Mouse (Mus musculus) hindbrain, embryonic 10.5 days (tissue): Measurements from ENCODE around the gene Clic1. TPM values are rescaled to one million over a fixed set of nuclear protein-coding genes. Genes with fewer than 3 reads are reported as not detected.
"Not testable (repeated sequence)": the region's sequence is repeated elsewhere in the genome, so short reads cannot be mapped to it uniquely, and the experiment has no call there.

Source experiments
- DNase-seq: peaks from one replicate; pipeline ENCODE4 v3.0.0-alpha.2; 2017; ENCODE audit warnings: low spot score
- H3K27ac ChIP-seq: fragments of 300-500 bp; sonication (generic); 2 replicates; pipeline ENCODE4 v1.5.1; 2016; ENCODE audit warnings: mild to moderate bottlenecking, moderate library complexity
- H3K27me3 ChIP-seq: fragments of 300-500 bp; sonication (generic); 2 replicates; pipeline ENCODE4 v1.6.1; 2016; ENCODE audit warnings: mild to moderate bottlenecking; ENCODE audit not compliant: poor library complexity, insufficient read depth, severe bottlenecking
- H3K36me3 ChIP-seq: fragments of 300-500 bp; sonication (generic); 2 replicates; pipeline ENCODE4 v1.6.1; 2016; ENCODE audit warnings: mild to moderate bottlenecking, moderate library complexity
- H3K4me1 ChIP-seq: fragments of 300-500 bp; sonication (generic); replicated peaks from 2 replicates; pipeline ENCODE4 v1.6.1; 2016; ENCODE audit warnings: mild to moderate bottlenecking
- H3K4me3 ChIP-seq: fragments of 300-500 bp; sonication (generic); 2 replicates; pipeline ENCODE4 v1.5.1; 2016; ENCODE audit warnings: mild to moderate bottlenecking, moderate library complexity
- H3K9me3 ChIP-seq: fragments of 300-500 bp; sonication (generic); 2 replicates; pipeline ENCODE4 v1.6.1; 2016; ENCODE audit warnings: mild to moderate bottlenecking, moderate library complexity
- WGBS: fragments of 180-500 bp; shearing (Covaris S2); methylation state at CpG from one replicate; pipeline ENCODE4 v1.1.7; 2016; 5-methylcytosine and 5-hydroxymethylcytosine counted together
- polyA plus RNA-seq: library from polyadenylated mRNA; unstranded; fragments of >200 nt; fragmentation: Nextera tagmentation; extraction: Ambion mirVana; gene quantifications from 2 replicates; pipeline ENCODE4 v1.2.1, GENCODE M21; 2016

Clic1 gene
- polyA plus RNA-seq, result 232 and 239 TPM in 2 replicates

GRCm38 (mm10) chr17:35049561-35050016 lies at the start of gene Clic1:
Clic1 (plus strand) TSS chr17:35049966.
- Histone ChIP-seq H3K27me3 (no peaks in the 10 kb centered on the region), H3K4me3 (peak within 1 kb of the TSS; percentile 76), H3K36me3 (peaks cover 26% of the 10 kb centered on the region), H3K9me3 (0 out of 2 replicates have a peak, but pooled peaks cover 5% of the 10 kb centered on the region), H3K4me1 (peaks cover 80% of the 10 kb centered on the region), H3K27ac (peak within 1 kb of the TSS; percentile 97)
- DNase-seq, result peak; percentile 84
- 2% methylated on average over 11 of the region's 11 CpGs for WGBS

DNA sequence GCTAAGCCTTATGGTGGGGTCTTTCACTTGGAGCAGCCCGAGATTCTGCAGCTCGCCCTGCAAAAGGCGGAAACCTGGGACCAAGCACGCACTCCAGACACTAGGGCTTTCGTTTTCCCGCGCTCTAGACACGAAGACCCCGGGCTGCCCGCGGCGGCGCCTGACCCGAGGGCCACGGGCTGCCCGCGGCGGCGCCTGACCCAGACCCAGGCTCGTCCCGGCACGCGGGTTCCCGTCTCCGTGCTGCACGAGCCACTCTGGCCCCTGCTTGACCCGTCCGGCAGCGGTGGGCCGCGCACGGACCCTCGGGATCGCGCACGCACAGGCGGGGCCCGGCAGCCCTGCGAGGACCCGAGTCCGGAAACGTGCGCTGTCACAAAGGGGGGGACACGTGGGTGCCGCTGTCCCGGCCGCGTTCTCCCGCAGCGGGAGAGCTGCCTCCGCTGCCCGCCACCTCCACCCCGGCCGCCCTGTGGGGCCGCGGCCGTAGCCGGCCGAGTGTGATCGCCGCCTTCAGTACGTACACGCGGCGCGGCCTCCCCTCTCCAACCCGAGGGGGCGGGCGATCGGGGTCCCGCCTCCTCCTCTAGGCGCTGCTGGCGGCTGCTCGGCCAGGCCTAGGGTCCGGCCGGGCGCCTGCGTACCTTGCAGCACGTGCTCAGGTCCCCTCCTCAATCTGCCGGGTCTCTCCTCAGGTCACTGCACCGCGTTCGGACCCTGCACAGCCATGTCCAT lies 48.9 kb upstream of the Clic1 start, which contains the start of gene Vars:
TSS of gene Vars (plus strand) at position 271 of the 735 bp plus-strand sequence.
- Histone ChIP-seq H3K27me3 (no peaks in the 10 kb centered on the region), H3K27ac (peak within 1 kb of the TSS; percentile 95), H3K9me3 (no peaks in the 10 kb centered on the region), H3K4me1 (peaks cover 69% of the 10 kb centered on the region), H3K4me3 (peak within 1 kb of the TSS; percentile 89), H3K36me3 (peaks cover 66% of the 10 kb centered on the region)
- peak; percentile 96 for DNase-seq
- under 1% methylated on average over 83 of the region's 83 CpGs for WGBS

- Histone ChIP-seq H3K9me3 (no peaks in the 10 kb centered on the region), H3K36me3 (peaks cover 66% of the 10 kb centered on the region), H3K27me3 (no peaks in the 10 kb centered on the region), H3K27ac (peak overlapping the region; percentile 95), H3K4me1 (peaks cover 66% of the 10 kb centered on the region), H3K4me3 (peak overlapping the region; percentile 89)
- WGBS, result under 1% methylated on average over 35 of the region's 35 CpGs
- DNase-seq, result no peak
Observed at GRCm38 (mm10) chr17:35001452-35002152, 48.2 kb upstream of the Clic1 start.

DNA sequence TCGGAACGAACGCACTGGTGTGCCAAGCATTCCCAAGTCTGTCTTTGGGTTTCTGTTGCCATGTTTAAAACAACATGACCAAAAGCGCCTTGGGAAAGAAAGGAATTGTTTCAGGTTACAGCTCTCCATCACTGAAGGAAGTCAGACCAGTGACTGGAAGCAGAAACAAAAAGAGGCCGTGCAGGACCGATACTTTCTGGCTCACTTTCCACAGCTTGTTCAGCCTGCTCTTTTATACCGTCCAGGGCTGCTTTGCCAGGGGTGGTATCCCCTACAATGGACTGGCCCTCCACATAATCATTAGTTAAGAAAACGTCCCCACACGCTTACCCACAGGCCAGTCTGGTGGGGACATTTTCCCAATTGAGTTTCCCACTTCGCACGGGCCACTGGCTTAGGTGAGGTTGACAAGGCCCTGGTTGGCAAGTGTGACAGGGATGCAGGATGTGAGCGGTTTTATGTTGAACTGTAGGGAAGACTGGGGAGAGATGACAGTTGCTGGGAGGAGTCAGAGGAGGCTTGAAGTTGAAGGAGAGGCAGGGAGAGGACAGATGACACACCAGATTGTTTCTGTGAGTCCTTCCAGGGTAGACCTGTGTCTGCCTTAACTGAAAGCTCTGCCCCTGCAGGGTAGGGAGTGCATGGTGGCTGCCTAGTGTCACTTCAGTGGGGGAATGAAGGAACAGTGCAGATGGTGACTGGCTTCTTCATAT lies 47.5 kb upstream of the Clic1 start:
- H3K4me1 ChIP-seq, result peaks cover 59% of the 10 kb centered on the region
- no peaks in the 10 kb centered on the region for H3K9me3 ChIP-seq
- 20% methylated on average over 12 of the region's 12 CpGs for WGBS
- no peaks in the 10 kb centered on the region for H3K27me3 ChIP-seq
- DNase-seq, result no peak
- H3K27ac ChIP-seq, result peak overlapping the region; percentile 95
- H3K4me3 ChIP-seq, result peak overlapping the region; percentile 89
- H3K36me3 ChIP-seq, result peaks cover 66% of the 10 kb centered on the region

DNA sequence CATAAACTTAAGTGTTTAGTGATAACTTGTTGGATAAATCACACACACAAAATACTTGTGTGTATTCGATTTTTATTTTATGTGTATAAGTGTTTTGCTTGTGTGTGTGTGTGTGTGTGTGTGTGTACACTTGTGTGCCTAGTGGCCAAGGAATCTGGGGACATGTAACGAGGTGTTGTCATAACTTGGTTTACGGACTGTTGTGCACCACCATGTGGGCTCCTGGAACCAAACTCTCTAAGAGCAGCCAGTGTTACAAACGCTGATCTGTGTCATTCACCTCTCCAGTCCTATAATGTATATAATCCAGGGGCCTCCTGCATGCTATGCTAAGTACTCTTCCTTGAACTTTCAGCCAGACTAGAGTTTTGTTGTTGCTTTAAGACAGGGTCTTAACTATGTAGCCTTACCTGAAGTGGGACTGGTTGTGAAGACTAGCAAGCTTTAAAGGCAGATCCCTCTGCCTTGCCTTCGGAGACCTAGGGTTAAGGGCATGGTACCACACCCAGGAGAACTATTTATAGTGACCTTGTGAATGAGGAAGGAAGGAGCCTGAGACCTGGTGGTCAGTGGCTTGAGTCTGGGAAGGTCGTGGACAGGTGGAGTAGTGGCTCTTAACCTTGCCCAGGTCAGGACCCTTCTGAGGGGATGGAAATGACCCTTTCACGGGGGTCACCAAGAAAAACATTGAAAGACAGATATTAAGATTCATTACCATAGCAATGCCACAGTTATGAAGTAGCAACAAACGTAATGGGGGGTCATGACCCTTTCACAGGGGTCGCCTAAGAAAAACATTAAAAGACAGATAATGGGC lies 46.5 kb upstream of the Clic1 start:
- WGBS, result 78% methylated on average over 9 of the region's 9 CpGs
- H3K27ac ChIP-seq, result 0 out of 2 replicates have a peak overlapping the region, but pooled peaks have one; percentile 95
- H3K36me3 ChIP-seq, result peaks cover 66% of the 10 kb centered on the region
- H3K9me3 ChIP-seq, result no peaks in the 10 kb centered on the region
- H3K4me3 ChIP-seq, result peak overlapping the region; percentile 89
- DNase-seq, result no peak
- H3K4me1 ChIP-seq, result peaks cover 53% of the 10 kb centered on the region
- H3K27me3 ChIP-seq, result no peaks in the 10 kb centered on the region

DNA sequence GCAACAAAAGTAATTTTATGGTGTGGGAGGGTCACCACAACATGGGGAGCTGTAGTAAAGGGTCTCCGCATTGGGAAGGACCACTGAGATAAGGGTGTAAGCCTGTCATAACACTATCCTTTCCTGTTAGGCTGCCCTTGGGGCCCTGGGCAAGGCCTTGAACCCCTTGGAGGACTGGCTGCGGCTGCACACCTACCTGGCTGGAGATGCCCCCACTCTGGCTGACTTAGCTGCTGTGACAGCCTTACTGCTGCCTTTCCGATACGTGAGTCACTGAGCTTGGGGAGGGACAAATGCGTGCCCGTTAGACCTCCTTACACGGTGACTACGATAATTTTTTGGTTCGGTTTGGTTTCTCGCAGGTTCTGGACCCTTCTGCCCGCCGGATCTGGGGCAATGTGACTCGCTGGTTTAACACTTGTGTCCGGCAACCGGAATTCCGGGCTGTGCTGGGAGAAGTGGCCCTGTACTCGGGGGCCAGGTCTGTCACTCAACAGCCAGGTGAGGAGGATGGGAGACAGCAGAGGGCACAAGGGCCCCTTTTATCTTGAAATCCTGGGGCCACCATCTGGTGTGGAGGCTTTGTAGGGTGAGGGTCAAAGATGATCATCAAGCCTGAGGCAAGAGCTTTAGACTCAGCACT lies 45.6 kb upstream of the Clic1 start:
- Histone ChIP-seq H3K36me3 (peaks cover 66% of the 10 kb centered on the region), H3K27ac (no peak overlapping the region)
- WGBS, result 95% methylated on average over 17 of the region's 17 CpGs

GRCm38 (mm10) chr17:35005158-35005557 lies 44.6 kb upstream of the Clic1 start:
- Histone ChIP-seq H3K27ac (no peak overlapping the region), H3K27me3 (no peaks in the 10 kb centered on the region)
- 92% methylated on average over 10 of the region's 10 CpGs for WGBS

More for the DNA sequence above, 45.6 kb upstream of the Clic1 start:
- no peak for DNase-seq
- Histone ChIP-seq H3K4me3 (no peak overlapping the region), H3K27me3 (no peaks in the 10 kb centered on the region), H3K9me3 (no peaks in the 10 kb centered on the region), H3K4me1 (peaks cover 43% of the 10 kb centered on the region)

DNA sequence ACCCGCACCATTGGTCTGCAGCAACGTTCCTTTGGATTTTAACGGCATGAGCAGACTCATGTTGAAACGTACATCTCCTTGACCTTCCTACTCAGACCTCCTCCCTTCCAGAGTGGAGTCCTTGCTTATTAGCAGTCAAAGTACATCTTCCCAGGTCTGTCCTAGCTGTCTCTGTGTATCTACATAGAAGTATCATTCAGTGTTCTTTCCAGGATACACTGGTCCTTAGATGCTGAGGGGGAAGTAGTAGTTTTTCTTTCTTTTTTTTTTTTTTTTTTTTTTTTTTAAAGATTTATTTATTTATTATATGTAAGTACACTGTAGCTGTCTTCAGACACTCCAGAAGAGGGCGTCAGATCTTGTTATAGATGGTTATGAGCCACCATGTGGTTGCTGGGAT lies 43.9 kb upstream of the Clic1 start:
- H3K4me3 ChIP-seq, H3K27ac ChIP-seq, H3K27me3 ChIP-seq, DNase-seq, H3K9me3 ChIP-seq: not testable (repeated sequence)
- 96% methylated on average over 5 of the region's 5 CpGs for WGBS
- peaks cover 81% of the 10 kb centered on the region for H3K36me3 ChIP-seq
- peaks cover 30% of the 10 kb centered on the region for H3K4me1 ChIP-seq

More at GRCm38 (mm10) chr17:35005158-35005557, 44.6 kb upstream of the Clic1 start:
- Histone ChIP-seq H3K36me3 (peaks cover 74% of the 10 kb centered on the region), H3K4me1 (peaks cover 34% of the 10 kb centered on the region), H3K4me3 (0 out of 2 replicates have a peak overlapping the region, but pooled peaks have one; percentile 1), H3K9me3 (no peaks in the 10 kb centered on the region)
- DNase-seq, result no peak

GRCm38 (mm10) chr17:35007387-35007991 lies 42.3 kb upstream of the Clic1 start:
- DNase-seq, result no peak
- H3K4me1 ChIP-seq, result peaks cover 18% of the 10 kb centered on the region
- H3K27ac ChIP-seq, result no peak overlapping the region
- H3K4me3 ChIP-seq, result no peak overlapping the region
- H3K36me3 ChIP-seq, result peaks cover 95% of the 10 kb centered on the region
- no peaks in the 10 kb centered on the region for H3K27me3 ChIP-seq
- 93% methylated on average over 7 of the region's 7 CpGs for WGBS
- H3K9me3 ChIP-seq, result no peaks in the 10 kb centered on the region

DNA sequence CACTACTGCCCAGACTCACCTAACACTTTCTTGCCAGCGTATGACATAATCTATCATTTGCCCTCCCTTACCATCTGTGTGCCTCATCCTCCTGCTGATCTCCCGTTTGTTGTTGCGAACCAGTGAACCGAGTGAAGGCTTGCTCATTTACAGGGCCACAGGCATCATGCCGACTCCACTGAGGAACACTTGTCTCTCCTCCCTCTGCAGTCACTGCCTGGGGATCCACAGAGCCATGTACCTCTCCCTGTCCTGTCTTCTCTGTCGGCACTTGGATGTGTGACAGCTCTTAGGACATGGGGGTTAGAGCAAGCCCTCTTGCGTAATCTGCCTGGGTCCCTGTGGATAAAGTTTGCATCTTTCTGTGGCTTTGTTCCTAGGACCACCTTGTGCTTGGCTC lies 40.2 kb upstream of the Clic1 start:
- Histone ChIP-seq H3K4me3 (no peak overlapping the region), H3K27ac (no peak overlapping the region), H3K27me3 (no peaks in the 10 kb centered on the region), H3K4me1 (no peaks in the 10 kb centered on the region), H3K9me3 (no peaks in the 10 kb centered on the region), H3K36me3 (peaks cover 98% of the 10 kb centered on the region)
- no peak for DNase-seq
- 93% methylated on average over 7 of the region's 7 CpGs for WGBS

GRCm38 (mm10) chr17:35011440-35011839 lies 38.3 kb upstream of the Clic1 start:
- Histone ChIP-seq H3K4me3 (0 out of 2 replicates have a peak overlapping the region, but pooled peaks have one; percentile 4), H3K9me3 (no peaks in the 10 kb centered on the region), H3K36me3 (peaks cover 100% of the 10 kb centered on the region), H3K27me3 (no peaks in the 10 kb centered on the region), H3K27ac (no peak overlapping the region), H3K4me1 (no peaks in the 10 kb centered on the region)
- DNase-seq, result no peak
- WGBS, result 95% methylated on average over 8 of the region's 8 CpGs
